ENCODE assay signal across 22 mouse cellular contexts in genomic region chr3:68210422-68210821, GRCm38 (mm10).
"Had no signal": no experiment of that assay in that cellular context is flagged by ENCODE, and none has a peak within 500 bp of the region (broad histone marks: within the 10 kb centered on the region; RNA-seq: fewer than 3 reads in every experiment).

No protein-coding gene starts in this region.

- H3K4me1 ChIP-seq: limb, embryonic 15.5 days; midbrain, embryonic 10.5 days had no signal

- DNase-seq: kidney, adult 9 months; kidney, postnatal 14 days; kidney, postnatal 4 days; left cerebral cortex, postnatal 4 days; liver, postnatal 0 days; lung, embryonic 14.5 days; lung, postnatal 36 days; midbrain, embryonic 14.5 days; right cerebral cortex, adult 18-20 months; right cerebral cortex, postnatal 14 days; right cerebral cortex, postnatal 4 days; thymus, adult 18-20 months; thymus, postnatal 36 days had no signal

- H3K27ac ChIP-seq: limb, embryonic 12.5 days; limb, embryonic 15.5 days; liver, embryonic 14.5 days; midbrain, embryonic 10.5 days; neural tube, embryonic 12.5 days; neural tube, embryonic 15.5 days had no signal

- H3K27me3 ChIP-seq: limb, embryonic 12.5 days; neural tube, embryonic 12.5 days; neural tube, embryonic 15.5 days had no signal

- H3K4me2 ChIP-seq: limb, embryonic 12.5 days; limb, embryonic 15.5 days; liver, embryonic 11.5 days; lung, embryonic 14.5 days; neural tube, embryonic 12.5 days; neural tube, embryonic 15.5 days had no signal

- H3K36me3 ChIP-seq: limb, embryonic 12.5 days; limb, embryonic 15.5 days; midbrain, embryonic 10.5 days; neural tube, embryonic 12.5 days; neural tube, embryonic 15.5 days had no signal

- H3K4me3 ChIP-seq: limb, embryonic 12.5 days; limb, embryonic 15.5 days; megakaryocyte, embryonic 14.5 days; midbrain, embryonic 10.5 days; neural tube, embryonic 12.5 days; neural tube, embryonic 15.5 days had no signal

- H3K9ac ChIP-seq: limb, embryonic 12.5 days; limb, embryonic 15.5 days; liver, embryonic 14.5 days; liver, postnatal 0 days; lung, embryonic 14.5 days; neural tube, embryonic 12.5 days; neural tube, embryonic 15.5 days had no signal

- H3K9me3 ChIP-seq: limb, embryonic 12.5 days; limb, embryonic 15.5 days; midbrain, embryonic 10.5 days; neural tube, embryonic 12.5 days; neural tube, embryonic 15.5 days had no signal

- ATAC-seq: liver, postnatal 0 days; lung, postnatal 0 days had no signal
